Comparison of ENCODE assay signal across 16 mouse cellular contexts in genomic region chr5:101948641-101949040, GRCm38 (mm10).
A peak's percentile ranks its signal among the peaks of the same experiment; 100 is the strongest.
DNase-seq lines count a peak whose midpoint lies in the region.
"Had no signal": no experiment of that assay in that cellular context is flagged by ENCODE, and none has a peak within 500 bp of the region (broad histone marks: within the 10 kb centered on the region; RNA-seq: fewer than 3 reads in every experiment).

No protein-coding gene starts in this region.

- intact Hi-C loops in heart, postnatal 10 days (cut with DNase I) = no loop called here

- DNase-seq in heart, adult 11 months = peak; percentile 64
- no peak for DNase-seq in heart, postnatal 10 days
- peak; percentile 67 to 82 for DNase-seq in cerebellum, adult 18-20 months
- peak; percentile 58 to 65 for DNase-seq in cerebellum, postnatal 10 days
- no peak for DNase-seq in layer of hippocampus, adult 18-20 months (ENCODE audit: low spot score in 2 of 2)
- no peak for DNase-seq in kidney, adult 8-10 months
- no peak for DNase-seq in urinary bladder, postnatal 14 days (ENCODE audit: low spot score)
- DNase-seq: adrenal gland, postnatal 14 days; gastrocnemius, postnatal 25 days; heart, adult 18-20 months; kidney, adult 18-20 months; layer of hippocampus, adult 9-11 months; liver; lung, adult 2 months; lung, postnatal 10 days; midbrain, embryonic 14.5 days had no signal

Comparison
In these comparisons a context has a peak if more than half of its experiments do, and no peak if none do; other contexts are left out.
1. DNase-seq: peak in heart, adult 11 months (single experiment), cerebellum, adult 18-20 months (2 of 2) and cerebellum, postnatal 10 days (2 of 2); none in heart, postnatal 10 days (0 of 2), layer of hippocampus, adult 18-20 months (0 of 2), kidney, adult 8-10 months (0 of 2) and urinary bladder, postnatal 14 days (single experiment).